Mouse (Mus musculus) thymus, adult 2 months (tissue): Measurements from ENCODE around the gene Nfkbiz. TPM values are rescaled to one million over a fixed set of nuclear protein-coding genes. Genes with fewer than 3 reads are reported as not detected.
A peak's percentile ranks its signal among the peaks of the same experiment; 100 is the strongest.

Experiments used
- DNase-seq: peaks from one replicate; pipeline ENCODE4 v3.0.0; 2021
- H3K27ac ChIP-seq: fragments of 200-500 bp; 2 replicates; pipeline ENCODE4 v1.5.1; 2012; ENCODE audit warnings: low read length, control low read depth; ENCODE audit not compliant: control insufficient read depth, insufficient read depth
- H3K27me3 ChIP-seq: fragments of 200-500 bp; 2 replicates; pipeline ENCODE4 v1.6.1; 2012; ENCODE audit warnings: mild to moderate bottlenecking, low read length, moderate library complexity, mixed read lengths; ENCODE audit not compliant: control insufficient read depth, insufficient read depth
- H3K36me3 ChIP-seq: fragments of 200-500 bp; 2 replicates; pipeline ENCODE4 v1.6.1; 2012; ENCODE audit warnings: mild to moderate bottlenecking, low read length, moderate library complexity; ENCODE audit not compliant: control insufficient read depth, insufficient read depth
- H3K4me1 ChIP-seq: fragments of 200-500 bp; replicated peaks from 2 replicates; pipeline ENCODE4 v1.6.1; 2012; ENCODE audit warnings: low read length; ENCODE audit not compliant: control insufficient read depth, insufficient read depth
- H3K4me3 ChIP-seq: fragments of 200-500 bp; 2 replicates; pipeline ENCODE4 v1.5.1; 2012; ENCODE audit warnings: mild to moderate bottlenecking, low read length, control low read depth, moderate library complexity; ENCODE audit not compliant: control insufficient read depth, insufficient read depth
- CTCF ChIP-seq: fragments of 200-500 bp; IDR thresholded peaks from 2 replicates; pipeline ENCODE4 v1.5.1; 2012; ENCODE audit warnings: mild to moderate bottlenecking, control low read depth, low read length, moderate library complexity, borderline replicate concordance; ENCODE audit not compliant: control insufficient read depth, poor library complexity, insufficient read depth; ENCODE audit errors: extremely low read depth
- POLR2A ChIP-seq: fragments of 200-500 bp; IDR thresholded peaks from 2 replicates; pipeline ENCODE4 v1.6.1; 2012; ENCODE audit warnings: mild to moderate bottlenecking, low read length, control low read depth, moderate library complexity; ENCODE audit not compliant: control insufficient read depth, poor library complexity, insufficient read depth; ENCODE audit errors: extremely low read depth
- WGBS: fragments of 180-500 bp; shearing (Covaris S2); methylation state at CpG from one replicate; pipeline ENCODE4 v1.1.7; 2018; 5-methylcytosine and 5-hydroxymethylcytosine counted together
- polyA plus RNA-seq: library from polyadenylated mRNA; depleted of rRNA; stranded (reverse); fragments of >200 nt; gene quantifications from 2 replicates; pipeline ENCODE4 v1.2.3, GENCODE M21; 2012

Nfkbiz gene
- polyA plus RNA-seq, 1 experiment: 21.1 TPM

- Histone ChIP-seq H3K4me1 (peaks cover 14% of the 10 kb centered on the region), H3K36me3 (peaks cover 22% of the 10 kb centered on the region), H3K4me3 (peak overlapping the region; percentile 95), H3K27me3 (no peaks in the 10 kb centered on the region), H3K27ac (peak overlapping the region; percentile 91)
- 1% methylated on average over 40 of the region's 40 CpGs for WGBS
- DNase-seq: peak; percentile 50
- no peak for TF ChIP-seq POLR2A
- TF ChIP-seq CTCF: 0 out of 2 replicates have a peak, but pooled peaks have one; percentile 5
These were observed 17.1 kb downstream of the Nfkbiz start for GRCm38 (mm10) chr16:55821571-55821981.

DNA sequence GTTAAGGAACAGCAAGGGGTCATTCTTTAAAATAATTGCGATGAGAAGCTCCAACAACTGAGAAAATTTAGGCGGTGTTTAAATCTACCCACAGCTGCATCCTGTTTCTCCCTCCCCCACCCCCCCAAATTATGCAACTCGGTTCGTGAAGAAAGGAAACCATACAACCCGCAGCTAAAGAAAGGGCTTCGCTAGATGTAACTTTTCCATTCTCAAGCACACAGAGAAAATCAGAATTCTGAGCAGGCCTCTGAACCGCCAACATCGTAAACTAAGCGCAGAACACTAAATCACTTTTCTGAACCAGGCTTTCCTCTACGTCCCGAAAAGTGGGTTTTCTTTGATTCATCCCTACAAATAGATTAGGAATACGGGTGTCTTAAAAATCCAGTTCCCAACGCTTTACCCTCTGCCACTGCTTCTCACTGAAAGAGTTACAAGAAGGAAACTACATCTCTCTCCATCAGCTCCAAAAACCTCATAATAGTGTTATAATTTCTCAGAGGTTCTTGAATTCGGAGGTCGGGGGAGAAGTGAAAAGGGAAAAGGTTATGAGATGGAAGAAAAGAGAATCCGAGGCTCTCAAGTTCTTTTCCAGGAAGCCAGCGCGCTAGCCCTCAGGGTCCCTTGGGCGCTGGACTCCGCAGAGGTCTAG lies 17.7 kb downstream of the Nfkbiz start:
- no peaks in the 10 kb centered on the region for H3K27me3 ChIP-seq
- H3K27ac ChIP-seq: peak overlapping the region; percentile 95
- under 1% methylated on average over 20 of the region's 20 CpGs for WGBS
- H3K36me3 ChIP-seq: peaks cover 27% of the 10 kb centered on the region
- peak overlapping the region; percentile 95 for H3K4me3 ChIP-seq
- H3K4me1 ChIP-seq: peaks cover 14% of the 10 kb centered on the region
- TF ChIP-seq POLR2A: no peak
- no peak for TF ChIP-seq CTCF
- peak; percentile 31 for DNase-seq

GRCm38 (mm10) chr16:55820161-55820915 lies 18.4 kb downstream of the Nfkbiz start:
- peaks cover 34% of the 10 kb centered on the region for H3K36me3 ChIP-seq
- WGBS: 1% methylated on average over 13 of the region's 13 CpGs
- H3K4me3 ChIP-seq: peak overlapping the region; percentile 52
- H3K4me1 ChIP-seq: peaks cover 14% of the 10 kb centered on the region
- H3K27ac ChIP-seq: peak overlapping the region; percentile 95
- H3K27me3 ChIP-seq: no peaks in the 10 kb centered on the region
- no peak for TF ChIP-seq CTCF
- no peak for TF ChIP-seq POLR2A
- peak; percentile 36 for DNase-seq

- Histone ChIP-seq H3K4me1 (peaks cover 14% of the 10 kb centered on the region), H3K36me3 (peaks cover 44% of the 10 kb centered on the region), H3K27ac (peak overlapping the region; percentile 90), H3K4me3 (peak overlapping the region; percentile 52), H3K27me3 (no peaks in the 10 kb centered on the region)
- WGBS: 43% methylated on average over 15 of the region's 15 CpGs
- TF ChIP-seq POLR2A (no peak), CTCF (no peak)
- DNase-seq: peak; percentile 26
These were observed 19.4 kb downstream of the Nfkbiz start for GRCm38 (mm10) chr16:55819186-55819861.

GRCm38 (mm10) chr16:55817717-55818515 lies 20.8 kb downstream of the Nfkbiz start:
- TF ChIP-seq POLR2A (no peak), CTCF (no peak)

More at GRCm38 (mm10) chr16:55817717-55818515, 20.8 kb downstream of the Nfkbiz start:
- H3K27ac ChIP-seq: no peak overlapping the region
- 96% methylated on average over 28 of the region's 28 CpGs for WGBS
- H3K36me3 ChIP-seq: peaks cover 58% of the 10 kb centered on the region
- H3K4me1 ChIP-seq: peaks cover 14% of the 10 kb centered on the region
- no peak for DNase-seq
- no peak overlapping the region for H3K4me3 ChIP-seq
- no peaks in the 10 kb centered on the region for H3K27me3 ChIP-seq
